Mouse (Mus musculus): ENCODE measurements at regions not wholly inside any gene's neighbourhood (a gene's known extent, or its start where the extent isn't known, plus 50 kb on each side); places are given as distances from the start of the nearest gene placed in this dataset.

- 95% methylated on average over 1 of the region's 1 CpGs for WGBS
- no peak overlapping the region for H3K4me2 ChIP-seq (ENCODE audit: low read length)
- H3K4me1 ChIP-seq (ENCODE audit: control insufficient read depth in 2 of 2, insufficient read depth in 2 of 2, low read length in 2 of 2) = no peaks in the 10 kb centered on the region
- H3K27me3 ChIP-seq (ENCODE audit: control insufficient read depth, insufficient read depth, low read length) = no peaks in the 10 kb centered on the region
- H3K9me3 ChIP-seq (ENCODE audit: control insufficient read depth, low read length) = no peaks in the 10 kb centered on the region
- no peak overlapping the region for H3K4me3 ChIP-seq (ENCODE audit: control insufficient read depth in 1 of 2, insufficient read depth in 1 of 2, low read depth in 1 of 2, low read length in 2 of 2)
- no peak overlapping the region for H3K9ac ChIP-seq (ENCODE audit: low read length)
- no peak for ATAC-seq (ENCODE audit: insufficient number of reproducible peaks, insufficient read depth, low FRiP score, low read depth)
- no peak overlapping the region for H3K27ac ChIP-seq (replicated peaks in 1 of 2; ENCODE audit: control insufficient read depth in 1 of 2, insufficient read depth in 1 of 2, low read depth in 2 of 2, low read length in 2 of 2)
- no peaks in the 10 kb centered on the region for H3K36me3 ChIP-seq (ENCODE audit: control insufficient read depth, insufficient read depth, low read length)
Observed at GRCm38 (mm10) chr16:73343941-73344340, 1035.8 kb downstream of the Robo1 start.

- Histone ChIP-seq H3K4me1 (ENCODE audit: control insufficient read depth in 2 of 2, insufficient read depth in 2 of 2, low read length in 2 of 2) (no peaks in the 10 kb centered on the region), H3K36me3 (ENCODE audit: control insufficient read depth, insufficient read depth, low read length) (no peaks in the 10 kb centered on the region), H3K27ac (replicated peaks in 1 of 2; ENCODE audit: control insufficient read depth in 1 of 2, insufficient read depth in 1 of 2, low read depth in 2 of 2, low read length in 2 of 2) (no peak overlapping the region), H3K9me3 (ENCODE audit: control insufficient read depth, low read length) (no peaks in the 10 kb centered on the region), H3K4me2 (ENCODE audit: low read length) (no peak overlapping the region), H3K27me3 (ENCODE audit: control insufficient read depth, insufficient read depth, low read length) (no peaks in the 10 kb centered on the region), H3K9ac (ENCODE audit: low read length) (no peak overlapping the region), H3K4me3 (ENCODE audit: control insufficient read depth in 1 of 2, insufficient read depth in 1 of 2, low read depth in 1 of 2, low read length in 2 of 2) (no peak overlapping the region)
- no peak for ATAC-seq (ENCODE audit: insufficient number of reproducible peaks, insufficient read depth, low FRiP score, low read depth)
- WGBS = 55% methylated on average over 3 of the region's 3 CpGs
Observed at GRCm38 (mm10) chr16:73343531-73343930, 1035.4 kb downstream of the Robo1 start.

GRCm38 (mm10) chr16:73317644-73318043, 1009.5 kb downstream of the Robo1 start:
- WGBS = 89% methylated on average over 2 of the region's 2 CpGs
- no peak overlapping the region for H3K4me3 ChIP-seq (ENCODE audit: control insufficient read depth in 1 of 2, insufficient read depth in 1 of 2, low read depth in 1 of 2, low read length in 2 of 2)
- no peak overlapping the region for H3K27ac ChIP-seq (replicated peaks in 1 of 2; ENCODE audit: control insufficient read depth in 1 of 2, insufficient read depth in 1 of 2, low read depth in 2 of 2, low read length in 2 of 2)
- no peaks in the 10 kb centered on the region for H3K36me3 ChIP-seq (ENCODE audit: control insufficient read depth, insufficient read depth, low read length)
- H3K9me3 ChIP-seq (ENCODE audit: control insufficient read depth, low read length) = no peaks in the 10 kb centered on the region
- no peaks in the 10 kb centered on the region for H3K27me3 ChIP-seq (ENCODE audit: control insufficient read depth, insufficient read depth, low read length)
- no peak for ATAC-seq (ENCODE audit: insufficient number of reproducible peaks, insufficient read depth, low FRiP score, low read depth)
- H3K4me2 ChIP-seq (ENCODE audit: low read length) = no peak overlapping the region
- no peak overlapping the region for H3K9ac ChIP-seq (ENCODE audit: low read length)
- H3K4me1 ChIP-seq (ENCODE audit: control insufficient read depth in 2 of 2, insufficient read depth in 2 of 2, low read length in 2 of 2) = no peaks in the 10 kb centered on the region

GRCm38 (mm10) chr16:73310096-73310495, 1002.0 kb downstream of the Robo1 start:
- H3K27me3 ChIP-seq (ENCODE audit: control insufficient read depth, insufficient read depth, low read length) = no peaks in the 10 kb centered on the region
- H3K27ac ChIP-seq (replicated peaks in 1 of 2; ENCODE audit: control insufficient read depth in 1 of 2, insufficient read depth in 1 of 2, low read depth in 2 of 2, low read length in 2 of 2) = no peak overlapping the region
- no peak overlapping the region for H3K4me3 ChIP-seq (ENCODE audit: control insufficient read depth in 1 of 2, insufficient read depth in 1 of 2, low read depth in 1 of 2, low read length in 2 of 2)
- 78% methylated on average over 5 of the region's 5 CpGs for WGBS
- H3K4me2 ChIP-seq (ENCODE audit: low read length) = no peak overlapping the region
- ATAC-seq (ENCODE audit: insufficient number of reproducible peaks, insufficient read depth, low FRiP score, low read depth) = no peak
- H3K9me3 ChIP-seq (ENCODE audit: control insufficient read depth, low read length) = no peaks in the 10 kb centered on the region
- H3K4me1 ChIP-seq (ENCODE audit: control insufficient read depth in 2 of 2, insufficient read depth in 2 of 2, low read length in 2 of 2) = no peaks in the 10 kb centered on the region
- no peak overlapping the region for H3K9ac ChIP-seq (ENCODE audit: low read length)
- no peaks in the 10 kb centered on the region for H3K36me3 ChIP-seq (ENCODE audit: control insufficient read depth, insufficient read depth, low read length)

- no peaks in the 10 kb centered on the region for H3K9me3 ChIP-seq (ENCODE audit: control insufficient read depth, low read length)
- 60% methylated on average over 11 of the region's 11 CpGs for WGBS
- H3K27ac ChIP-seq (replicated peaks in 1 of 2; ENCODE audit: control insufficient read depth in 1 of 2, insufficient read depth in 1 of 2, low read depth in 2 of 2, low read length in 2 of 2) = no peak overlapping the region
- H3K4me2 ChIP-seq (ENCODE audit: low read length) = no peak overlapping the region
- no peaks in the 10 kb centered on the region for H3K36me3 ChIP-seq (ENCODE audit: control insufficient read depth, insufficient read depth, low read length)
- no peak for ATAC-seq (ENCODE audit: insufficient number of reproducible peaks, insufficient read depth, low FRiP score, low read depth)
- H3K4me3 ChIP-seq (ENCODE audit: control insufficient read depth in 1 of 2, insufficient read depth in 1 of 2, low read depth in 1 of 2, low read length in 2 of 2) = no peak overlapping the region
- no peaks in the 10 kb centered on the region for H3K27me3 ChIP-seq (ENCODE audit: control insufficient read depth, insufficient read depth, low read length)
- no peak overlapping the region for H3K9ac ChIP-seq (ENCODE audit: low read length)
- H3K4me1 ChIP-seq (ENCODE audit: control insufficient read depth in 2 of 2, insufficient read depth in 2 of 2, low read length in 2 of 2) = no peaks in the 10 kb centered on the region
Observed at GRCm38 (mm10) chr16:73279951-73280350, 971.8 kb downstream of the Robo1 start.

GRCm38 (mm10) chr16:73259691-73260090, 951.6 kb downstream of the Robo1 start:
- Histone ChIP-seq H3K4me2 (ENCODE audit: low read length) (no peak overlapping the region), H3K4me1 (ENCODE audit: control insufficient read depth in 2 of 2, insufficient read depth in 2 of 2, low read length in 2 of 2) (no peaks in the 10 kb centered on the region), H3K9me3 (ENCODE audit: control insufficient read depth, low read length) (peaks cover 3% of the 10 kb centered on the region; the same call in 1 of the 2 replicates), H3K9ac (ENCODE audit: low read length) (no peak overlapping the region), H3K27ac (replicated peaks in 1 of 2; ENCODE audit: control insufficient read depth in 1 of 2, insufficient read depth in 1 of 2, low read depth in 2 of 2, low read length in 2 of 2) (no peak overlapping the region), H3K27me3 (ENCODE audit: control insufficient read depth, insufficient read depth, low read length) (no peaks in the 10 kb centered on the region), H3K4me3 (ENCODE audit: control insufficient read depth in 1 of 2, insufficient read depth in 1 of 2, low read depth in 1 of 2, low read length in 2 of 2) (no peak overlapping the region), H3K36me3 (ENCODE audit: control insufficient read depth, insufficient read depth, low read length) (no peaks in the 10 kb centered on the region)
- ATAC-seq (ENCODE audit: insufficient number of reproducible peaks, insufficient read depth, low FRiP score, low read depth) = no peak
- 96% methylated on average over 1 of the region's 1 CpGs for WGBS

- H3K4me1 ChIP-seq (ENCODE audit: control insufficient read depth in 2 of 2, insufficient read depth in 2 of 2, low read length in 2 of 2) = no peaks in the 10 kb centered on the region
- no peak overlapping the region for H3K27ac ChIP-seq (replicated peaks in 1 of 2; ENCODE audit: control insufficient read depth in 1 of 2, insufficient read depth in 1 of 2, low read depth in 2 of 2, low read length in 2 of 2)
- no peaks in the 10 kb centered on the region for H3K36me3 ChIP-seq (ENCODE audit: control insufficient read depth, insufficient read depth, low read length)
- WGBS = 66% methylated on average over 3 of the region's 3 CpGs
- no peak overlapping the region for H3K4me3 ChIP-seq (ENCODE audit: control insufficient read depth in 1 of 2, insufficient read depth in 1 of 2, low read depth in 1 of 2, low read length in 2 of 2)
- no peak overlapping the region for H3K4me2 ChIP-seq (ENCODE audit: low read length)
- peaks cover 3% of the 10 kb centered on the region; the same call in 1 of the 2 replicates for H3K9me3 ChIP-seq (ENCODE audit: control insufficient read depth, low read length)
- no peak overlapping the region for H3K9ac ChIP-seq (ENCODE audit: low read length)
- ATAC-seq (ENCODE audit: insufficient number of reproducible peaks, insufficient read depth, low FRiP score, low read depth) = no peak
- H3K27me3 ChIP-seq (ENCODE audit: control insufficient read depth, insufficient read depth, low read length) = no peaks in the 10 kb centered on the region
Observed at GRCm38 (mm10) chr16:73259283-73259682, 951.2 kb downstream of the Robo1 start.

- WGBS = 88% methylated on average over 2 of the region's 2 CpGs
- H3K9ac ChIP-seq (ENCODE audit: low read length) = no peak overlapping the region
- H3K36me3 ChIP-seq (ENCODE audit: control insufficient read depth, insufficient read depth, low read length) = no peaks in the 10 kb centered on the region
- H3K4me3 ChIP-seq (ENCODE audit: control insufficient read depth in 1 of 2, insufficient read depth in 1 of 2, low read depth in 1 of 2, low read length in 2 of 2) = no peak overlapping the region
- ATAC-seq (ENCODE audit: insufficient number of reproducible peaks, insufficient read depth, low FRiP score, low read depth) = no peak
- no peak overlapping the region for H3K27ac ChIP-seq (replicated peaks in 1 of 2; ENCODE audit: control insufficient read depth in 1 of 2, insufficient read depth in 1 of 2, low read depth in 2 of 2, low read length in 2 of 2)
- no peaks in the 10 kb centered on the region for H3K27me3 ChIP-seq (ENCODE audit: control insufficient read depth, insufficient read depth, low read length)
- H3K9me3 ChIP-seq (ENCODE audit: control insufficient read depth, low read length) = no peaks in the 10 kb centered on the region
- H3K4me2 ChIP-seq (ENCODE audit: low read length) = no peak overlapping the region
- H3K4me1 ChIP-seq (ENCODE audit: control insufficient read depth in 2 of 2, insufficient read depth in 2 of 2, low read length in 2 of 2) = no peaks in the 10 kb centered on the region
Observed at GRCm38 (mm10) chr16:73245073-73245590, 937.0 kb downstream of the Robo1 start.
